Mouse (Mus musculus) lung, adult 18-20 months (tissue): ENCODE measurements at regions not wholly inside any gene's neighbourhood (a gene's known extent, or its start where the extent isn't known, plus 50 kb on each side); places are given as distances from the start of the nearest gene placed in this dataset.
"Not testable (repeated sequence)": the region's sequence is repeated elsewhere in the genome, so short reads cannot be mapped to it uniquely, and the experiment has no call there.

Experiments used
- DNase-seq, 2 experiments: peaks; one replicate each; pipeline ENCODE4 v3.0.0; 2022; ENCODE audit warnings: mixed read lengths in 2 of 2

- DNase-seq: not testable (repeated sequence)
These were observed 93.5 kb upstream of the Smarcad1 start for GRCm38 (mm10) chr6:64948839-64949238.

- no peak for DNase-seq
These were observed 80.5 kb upstream of the Smarcad1 start for GRCm38 (mm10) chr6:64961608-64962486.

GRCm38 (mm10) chr6:64962612-64963011, 79.8 kb upstream of the Smarcad1 start:
- no peak for DNase-seq

- DNase-seq: no peak
These were observed 77.7 kb upstream of the Smarcad1 start for GRCm38 (mm10) chr6:64964664-64965063.

GRCm38 (mm10) chr6:64965203-64965602, 77.2 kb upstream of the Smarcad1 start:
- no peak for DNase-seq

GRCm38 (mm10) chr6:64970158-64970557, 72.2 kb upstream of the Smarcad1 start:
- DNase-seq: no peak

- DNase-seq: peak; percentile 2 to 5
These were observed 68.4 kb upstream of the Smarcad1 start for GRCm38 (mm10) chr6:64973968-64974367.

- not testable (repeated sequence) for DNase-seq
These were observed 67.9 kb upstream of the Smarcad1 start for GRCm38 (mm10) chr6:64974453-64974852.

GRCm38 (mm10) chr6:64982132-64982531, 60.3 kb upstream of the Smarcad1 start:
- no peak for DNase-seq
